Mouse (Mus musculus) c-Kit-positive CD71-positive TER-119-positive erythroid progenitor cells, embryonic 14.5 days (primary cell): ENCODE data around the gene Gpc4.

Source experiments
- DNase-seq: peaks from one replicate; pipeline ENCODE4 v3.0.0-alpha.2; 2013; ENCODE audit warnings: low spot score

The Gpc4 gene

DNA sequence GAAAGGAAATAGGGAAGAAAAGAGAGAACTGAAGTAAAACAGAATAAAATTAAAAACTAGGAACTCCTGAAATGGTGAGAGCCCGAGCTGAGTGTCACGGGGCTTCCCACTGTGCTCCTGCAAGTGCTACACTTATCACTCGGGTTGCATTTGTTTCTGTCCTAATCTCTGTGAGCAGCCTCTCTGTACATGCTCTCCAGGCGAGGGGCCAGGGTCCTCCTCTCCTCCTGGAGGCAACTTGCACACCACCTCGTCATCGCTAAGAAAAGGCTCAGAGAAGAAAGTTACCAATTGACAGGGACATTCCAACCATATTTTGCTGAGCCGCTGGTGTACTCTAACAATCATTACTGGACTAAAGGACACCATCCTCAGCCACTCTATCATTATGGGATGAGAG, 14.0 kb downstream of the Gpc4 start:
- no peak for DNase-seq

- DNase-seq, result no peak
Measured at GRCm38 (mm10) chrX:52145563-52145962, 19.5 kb downstream of the Gpc4 start.

DNA sequence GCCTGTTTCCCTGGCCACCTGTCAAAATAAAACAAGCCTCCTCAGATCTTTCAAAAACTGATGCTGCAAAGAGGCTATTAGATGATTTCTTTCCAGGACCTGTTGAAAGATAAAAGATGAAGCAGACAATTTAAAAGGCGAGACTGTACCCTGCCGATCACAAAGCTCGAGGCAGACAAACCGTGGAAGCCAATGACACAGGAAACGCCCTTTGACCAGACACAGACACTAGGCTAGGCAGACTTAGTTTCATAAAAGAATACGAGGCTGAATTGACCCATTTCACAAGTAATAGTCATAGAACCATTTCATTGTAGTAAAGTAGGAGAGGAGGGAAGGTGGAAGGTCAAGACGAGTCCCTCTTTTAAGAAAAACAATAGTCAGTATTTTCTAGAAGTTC, 20.6 kb downstream of the Gpc4 start:
- no peak for DNase-seq

- no peak for DNase-seq
Measured at GRCm38 (mm10) chrX:52140316-52140715, 24.7 kb downstream of the Gpc4 start.

GRCm38 (mm10) chrX:52138461-52139075, 26.5 kb downstream of the Gpc4 start:
- DNase-seq, result no peak

- no peak for DNase-seq
Measured at GRCm38 (mm10) chrX:52138033-52138432, 27.0 kb downstream of the Gpc4 start.

- DNase-seq, result no peak
Measured at GRCm38 (mm10) chrX:52136525-52136924, 28.5 kb downstream of the Gpc4 start.

- DNase-seq, result no peak
Measured at GRCm38 (mm10) chrX:52129604-52130003, 35.4 kb downstream of the Gpc4 start.

DNA sequence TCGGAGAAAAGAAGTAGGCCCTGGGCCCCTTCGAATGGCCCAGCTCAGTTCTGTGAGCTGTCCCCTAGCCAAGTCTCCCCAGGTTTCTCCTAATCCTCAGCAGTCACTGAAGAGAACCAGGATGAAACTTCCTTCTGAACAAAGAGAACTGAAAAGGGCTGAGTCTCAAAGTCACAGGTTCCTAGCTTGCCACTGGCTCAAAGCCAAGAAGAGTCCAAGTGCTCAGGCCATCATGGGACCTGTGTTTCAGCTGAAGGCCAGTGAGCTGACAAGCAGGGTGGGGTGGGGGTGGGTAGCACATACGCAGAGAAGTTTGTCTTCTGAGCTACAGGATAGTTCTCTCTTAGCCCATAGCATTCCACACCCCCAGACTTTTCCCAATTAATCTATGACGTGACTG, 36.3 kb downstream of the Gpc4 start:
- DNase-seq, result no peak

DNA sequence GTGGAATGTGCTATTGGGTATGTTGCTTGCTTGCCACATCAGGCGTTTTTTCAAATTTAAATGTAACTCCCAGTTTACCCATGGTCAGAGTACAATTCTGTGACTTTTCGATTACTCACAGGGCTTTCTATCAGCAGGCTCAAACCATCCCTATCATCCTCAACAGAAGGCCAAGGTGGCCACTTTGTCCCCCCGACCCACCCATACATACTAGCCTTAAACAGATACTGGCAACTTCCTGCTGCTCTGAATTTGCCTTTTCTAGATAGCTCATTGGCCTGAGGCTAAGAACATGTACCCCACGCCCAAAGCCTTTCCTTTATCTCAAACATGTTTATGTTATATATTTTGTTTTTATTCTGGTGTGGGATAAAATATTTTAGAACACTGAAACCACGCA, 51.4 kb downstream of the Gpc4 start:
- peak; percentile 10 for DNase-seq

DNA sequence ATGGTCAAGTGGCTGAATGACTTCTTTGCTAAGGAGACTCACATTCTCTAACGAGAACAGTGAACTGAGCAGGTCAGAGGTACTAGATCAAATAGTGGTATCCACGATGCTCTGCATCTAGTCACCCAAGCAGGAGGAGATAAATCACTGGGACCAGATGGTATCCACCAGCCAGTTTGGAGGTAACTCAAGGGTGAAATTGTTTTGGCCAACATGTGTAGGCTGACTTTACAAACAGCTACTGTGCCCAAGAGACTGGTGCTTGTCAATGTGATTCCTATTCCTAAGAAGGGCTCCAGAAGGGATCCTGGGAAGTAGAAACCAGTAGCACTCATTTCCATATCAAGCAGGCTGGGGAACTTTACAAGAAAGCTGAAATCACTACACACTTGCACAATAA, 55.4 kb downstream of the Gpc4 start:
- no peak for DNase-seq

- no peak for DNase-seq
Measured at GRCm38 (mm10) chrX:52108966-52109365, 56.1 kb downstream of the Gpc4 start.

GRCm38 (mm10) chrX:52103771-52104170, 61.3 kb downstream of the Gpc4 start:
- DNase-seq, result no peak

DNA sequence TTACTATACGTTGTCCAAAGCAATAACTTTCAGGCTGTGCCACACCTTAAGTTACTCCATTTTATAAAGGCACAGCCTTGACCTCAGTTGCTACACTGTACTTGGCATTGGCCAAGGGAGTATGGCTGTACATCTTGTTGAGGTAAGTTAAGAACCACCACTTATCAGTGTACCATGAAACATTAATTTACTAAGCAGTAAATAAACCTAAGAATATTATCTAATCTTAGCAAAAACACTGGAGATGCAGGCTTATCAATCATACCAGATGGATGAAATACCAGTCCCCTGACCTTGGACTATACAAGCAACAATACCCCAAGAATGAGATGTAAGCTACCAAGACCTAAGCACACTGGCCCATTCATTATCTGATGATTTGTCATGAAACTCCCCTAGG, 63.1 kb downstream of the Gpc4 start:
- DNase-seq, result peak; percentile 10

DNA sequence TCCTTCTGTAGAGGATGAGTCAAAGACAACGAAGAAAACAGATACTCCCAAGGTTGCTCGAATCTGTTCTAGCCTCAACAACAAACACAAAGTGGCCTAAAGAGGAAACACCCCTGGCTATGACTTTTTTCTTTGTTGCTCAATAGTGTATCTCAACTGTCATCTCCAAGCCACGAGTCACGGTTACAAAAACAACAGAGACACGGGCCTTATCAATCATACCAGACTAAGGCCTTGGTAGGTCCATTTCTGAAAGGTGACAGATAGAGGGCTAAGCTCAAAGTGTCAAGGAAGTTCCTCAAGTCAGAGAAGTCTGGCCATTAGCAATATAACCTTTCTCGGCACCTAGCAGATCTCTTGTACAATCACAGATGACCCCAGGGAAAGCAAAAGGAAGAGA, 63.6 kb downstream of the Gpc4 start:
- peak; percentile 49 for DNase-seq

DNA sequence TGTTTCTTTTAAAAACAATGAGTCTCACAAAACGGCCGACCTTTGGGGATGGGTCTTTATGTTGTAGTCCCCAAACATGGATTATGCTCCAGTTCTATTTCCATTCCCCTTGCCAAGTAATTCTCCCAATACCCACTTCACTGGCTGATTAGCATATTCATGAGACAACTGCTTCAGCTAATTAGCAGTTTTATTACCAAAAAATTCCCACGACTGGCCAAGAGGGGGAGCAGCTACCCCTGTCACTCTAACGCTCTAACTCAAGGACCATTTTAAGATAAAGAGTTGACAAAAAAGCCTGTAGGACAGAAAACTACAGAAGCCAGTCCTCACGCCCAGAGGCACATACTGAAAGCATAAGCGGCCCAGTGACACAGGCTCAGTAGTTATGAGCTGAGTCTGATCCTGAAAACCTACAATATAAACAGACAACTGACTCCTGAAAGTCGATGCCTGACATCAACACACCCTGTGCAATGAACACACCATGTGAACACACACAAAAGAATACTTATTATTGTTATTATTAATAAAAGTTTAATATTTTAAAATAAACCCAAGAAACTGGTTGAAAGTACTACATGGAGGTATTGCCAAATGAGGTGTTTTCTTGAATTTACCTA, 77.2 kb downstream of the Gpc4 start:
- DNase-seq, result peak; percentile 42

DNA sequence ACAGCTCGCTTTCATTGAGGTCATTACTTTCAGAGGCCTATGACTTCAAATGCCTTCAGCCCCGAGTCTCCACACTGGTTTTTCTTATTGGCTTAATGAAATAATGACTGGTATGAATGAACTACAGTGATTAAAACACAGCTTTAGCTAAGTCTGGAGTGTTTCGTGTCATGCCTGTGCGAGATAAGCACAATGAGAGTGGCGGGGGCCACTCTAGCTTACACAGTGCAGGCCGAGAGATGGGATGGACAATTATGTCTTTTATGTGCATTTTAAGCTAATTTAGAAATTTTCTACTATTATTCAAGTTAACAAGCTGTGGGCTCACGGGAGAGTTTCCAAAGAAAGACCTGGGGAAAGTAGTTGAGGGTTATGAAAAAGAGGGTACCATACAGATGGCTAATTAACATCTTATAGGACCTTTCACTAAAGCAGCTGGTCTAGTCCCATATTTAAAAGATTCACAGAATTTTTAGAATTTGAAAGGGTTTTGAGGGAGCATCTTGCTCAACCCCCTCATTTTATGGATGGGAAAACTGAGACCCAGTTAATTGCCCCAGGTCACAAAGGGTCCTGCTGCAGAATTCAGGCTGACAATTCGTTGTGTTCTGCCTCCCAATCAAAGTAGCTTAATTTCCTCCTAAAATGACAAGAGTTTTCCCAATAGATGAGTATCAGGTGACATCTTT, 78.0 kb downstream of the Gpc4 start:
- no peak for DNase-seq

- no peak for DNase-seq
Measured at GRCm38 (mm10) chrX:52083557-52083956, 81.5 kb downstream of the Gpc4 start.

GRCm38 (mm10) chrX:52072410-52072809, 92.6 kb downstream of the Gpc4 start:
- no peak for DNase-seq

DNA sequence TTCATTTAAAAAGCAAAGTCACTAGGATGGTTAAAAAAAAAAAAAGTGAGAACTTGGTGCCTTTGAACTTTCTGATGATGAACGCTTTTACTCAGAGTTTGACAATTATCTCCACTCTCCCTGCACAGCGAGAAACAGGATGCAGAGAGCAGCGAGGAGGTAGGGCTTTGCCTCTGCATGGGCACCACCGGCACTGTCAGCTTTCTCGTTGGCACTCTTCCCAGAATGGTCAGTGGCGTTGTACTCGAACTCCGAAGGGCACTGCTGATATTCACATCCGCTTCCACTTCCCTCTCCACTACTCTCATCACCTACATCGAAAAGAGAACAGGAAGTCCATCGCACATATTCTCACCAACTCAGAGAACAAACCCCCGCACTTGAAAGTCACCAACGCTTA, 111.6 kb downstream of the Gpc4 start:
- no peak for DNase-seq

DNA sequence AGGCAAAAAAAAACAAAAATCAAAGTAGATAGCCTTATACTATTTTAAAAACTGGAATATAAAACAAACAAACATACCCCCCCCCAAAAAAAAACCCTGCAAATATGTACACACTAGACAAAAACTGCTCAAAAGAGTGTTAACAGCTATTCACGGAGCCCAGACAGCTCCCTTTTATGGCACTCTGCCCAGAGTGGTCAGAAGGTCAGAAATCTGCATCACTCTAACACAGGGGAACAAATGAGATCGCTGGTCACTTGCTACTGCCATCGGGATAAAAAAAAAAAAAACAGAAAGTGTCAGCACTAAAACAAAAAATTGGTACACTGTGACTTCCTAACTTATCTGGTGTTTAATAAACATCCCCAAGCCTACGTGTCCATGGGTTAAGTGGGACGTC, 113.0 kb downstream of the Gpc4 start:
- DNase-seq, result no peak

DNA sequence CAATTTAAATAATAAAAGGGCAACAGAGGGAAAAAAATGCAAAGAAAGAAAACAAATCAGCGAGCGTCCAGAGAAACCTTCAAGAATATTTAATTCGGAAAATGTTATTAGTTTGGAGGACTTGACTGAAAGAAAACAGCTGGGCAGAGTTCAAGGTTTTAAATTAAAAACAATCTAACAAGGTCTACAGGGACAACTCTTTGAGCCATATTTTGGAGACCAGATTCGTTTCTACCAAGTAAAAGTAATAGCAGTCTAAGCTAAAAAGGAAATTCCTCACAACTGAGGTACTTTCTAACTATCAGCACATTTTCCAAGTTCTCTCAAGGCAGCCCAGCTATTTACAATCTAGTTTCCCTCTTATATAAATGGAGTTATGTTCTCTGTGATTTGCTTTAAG, 114.1 kb downstream of the Gpc4 start:
- DNase-seq, result no peak

- DNase-seq, result no peak
Measured at GRCm38 (mm10) chrX:52039875-52040274, 125.2 kb downstream of the Gpc4 start.

GRCm38 (mm10) chrX:52030146-52030545, 134.9 kb downstream of the Gpc4 start:
- DNase-seq, result no peak
